Mouse (Mus musculus) cerebellum, adult 2 months (tissue): ENCODE data around the gene Rbm8a.

ENCODE experiments used
- CTCF ChIP-seq: fragments of 200-500 bp; IDR thresholded peaks from 2 replicates; pipeline ENCODE4 v1.5.1; 2011; ENCODE audit warnings: low read depth, mild to moderate bottlenecking, control low read depth, low read length, moderate library complexity, borderline replicate concordance; ENCODE audit not compliant: insufficient read depth
- POLR2A ChIP-seq: fragments of 200-500 bp; IDR thresholded peaks from 2 replicates; pipeline ENCODE4 v1.6.1; 2011; ENCODE audit warnings: low read length, control low read depth, borderline replicate concordance; ENCODE audit not compliant: insufficient read depth

GRCm38 (mm10) chr3:96602704-96603084, 27.0 kb upstream of the Rbm8a start:
- no peak for TF ChIP-seq POLR2A
- no peak for TF ChIP-seq CTCF
